8 mouse cellular contexts compared by ENCODE assay signal in genomic region chr2:181863791-181864535, GRCm38 (mm10). TPM values are rescaled to one million over a fixed set of nuclear protein-coding genes. Genes with fewer than 3 reads are reported as not detected.
DNase-seq lines count a peak whose midpoint lies in the region; ATAC-seq and TF ChIP-seq lines count a peak whose summit lies in the region.

TSS of gene Polr3k (plus strand) at chr2:181864337.

- peak within 1 kb of the TSS; percentile 90 for H3K4me3 ChIP-seq in gastrocnemius, adult 2 months
- peak within 1 kb of the TSS; percentile 73 for H3K4me3 ChIP-seq in hindbrain, postnatal 0 days (ENCODE audit: low read length)
- H3K4me3 ChIP-seq in left cerebral cortex, adult 2 months, result peak within 1 kb of the TSS; percentile 77

- DNase-seq in ZHBTc4 (ENCODE audit: low read depth, low spot score), result peak; percentile 97
- DNase-seq in gastrocnemius, adult 2 months, result peak; percentile 94
- DNase-seq in hindbrain, postnatal 0 days (ENCODE audit: low spot score), result peak; percentile 97
- DNase-seq in left cerebral cortex, adult 2 months (ENCODE audit: extremely low spot score in 1 of 2, low spot score in 2 of 2), result peak; percentile 95
- DNase-seq in right cerebral cortex, adult 2 months (ENCODE audit: low spot score in 2 of 2), result peak; percentile 97
- DNase-seq in urinary bladder, postnatal 14 days (ENCODE audit: low spot score), result peak; percentile 93

- no peaks in the 10 kb centered on the region for H3K27me3 ChIP-seq in hindbrain, postnatal 0 days (ENCODE audit: insufficient read depth, low read length)

- peak within 1 kb of the TSS; percentile 69 for H3K9ac ChIP-seq in hindbrain, postnatal 0 days (replicated peaks; ENCODE audit: low read length)

- peak within 1 kb of the TSS; percentile 69 for H3K4me2 ChIP-seq in hindbrain, postnatal 0 days (ENCODE audit: low read depth, low read length)

- WGBS in hindbrain, postnatal 0 days, result under 1% methylated on average over 35 of the region's 35 CpGs

- peak; percentile 98 for ATAC-seq in common myeloid progenitor, adult 5-6 weeks (replicated peaks; ENCODE audit: low read depth, poor library complexity, severe bottlenecking)
- peak; percentile 100 for ATAC-seq in hindbrain, postnatal 0 days
- peak; percentile 96 for ATAC-seq in megakaryocyte, adult 5-6 weeks (ENCODE audit: poor library complexity, severe bottlenecking)

- no peaks in the 10 kb centered on the region for H3K9me3 ChIP-seq in hindbrain, postnatal 0 days (ENCODE audit: low read length)

- TF ChIP-seq CTCF in gastrocnemius, adult 2 months (IDR thresholded peaks at IDR 0.05), result no peak
- peak; percentile 23; the same call in 1 of the 2 replicates for TF ChIP-seq CTCF in hindbrain, postnatal 0 days (IDR thresholded peaks at IDR 0.05; ENCODE audit: low read depth)
- TF ChIP-seq CTCF in left cerebral cortex, adult 2 months (IDR thresholded peaks at IDR 0.05), result no peak

- peaks cover 7% of the 10 kb centered on the region for H3K36me3 ChIP-seq in hindbrain, postnatal 0 days (ENCODE audit: insufficient read depth, low read length)

- peaks cover 14% of the 10 kb centered on the region; the same call in 1 of the 2 replicates for H3K4me1 ChIP-seq in hindbrain, postnatal 0 days (ENCODE audit: insufficient read depth, low read length)

- intact Hi-C loops in gastrocnemius, adult 2 months (cut with DNase I), result loop anchor here (10.0 kb wide), 1 partner anchor 179 kb away; the partner anchor contains the start of gene Tcea2
- intact Hi-C loops in left cerebral cortex, adult 2 months (cut with DNase I), result no loop called here

- H3K27ac ChIP-seq in gastrocnemius, adult 2 months, result peak within 1 kb of the TSS; percentile 77
- H3K27ac ChIP-seq in hindbrain, postnatal 0 days, result peak within 1 kb of the TSS; percentile 83
- peak within 1 kb of the TSS; percentile 83 for H3K27ac ChIP-seq in left cerebral cortex, adult 2 months

RNA-seq across cellular contexts. Expression of gene Polr3k, which starts in this region (rescaled TPM):
- 39.3 and 50.7 TPM in 2 replicates for total RNA-seq in common myeloid progenitor, adult 5-6 weeks (2017)
- total RNA-seq in gastrocnemius, adult 2 months (2021), result 10 to 100 TPM in 1 of 2 experiments, 1 to 10 TPM in 1; 9.4 to 10.0 TPM
- 36.5 and 37.1 TPM in 2 replicates for total RNA-seq in hindbrain, postnatal 0 days (2014; rRNA removed)
- 67.5 and 68.3 TPM in 2 replicates for polyA plus RNA-seq in hindbrain, postnatal 0 days (2015; fragmentation: Nextera tagmentation; extraction: Ambion mirVana)
- 10 to 100 TPM; 29.5 to 30.9 TPM for total RNA-seq in left cerebral cortex, adult 2 months (2021)
- total RNA-seq in megakaryocyte, adult 5-6 weeks (2015), result 15.6 and 22.3 TPM in 2 replicates
- 19.6 and 19.8 TPM in 2 replicates for total RNA-seq in megakaryocyte, adult 5-6 weeks (2017)

Comparison
In these comparisons a context has a peak if more than half of its experiments do, and no peak if none do; other contexts are left out.
1. Peak in every context shown above with its lines: DNase-seq, ATAC-seq, H3K4me3 ChIP-seq and H3K27ac ChIP-seq.